Mouse (Mus musculus): ENCODE results near the gene Tspan10.

DNA sequence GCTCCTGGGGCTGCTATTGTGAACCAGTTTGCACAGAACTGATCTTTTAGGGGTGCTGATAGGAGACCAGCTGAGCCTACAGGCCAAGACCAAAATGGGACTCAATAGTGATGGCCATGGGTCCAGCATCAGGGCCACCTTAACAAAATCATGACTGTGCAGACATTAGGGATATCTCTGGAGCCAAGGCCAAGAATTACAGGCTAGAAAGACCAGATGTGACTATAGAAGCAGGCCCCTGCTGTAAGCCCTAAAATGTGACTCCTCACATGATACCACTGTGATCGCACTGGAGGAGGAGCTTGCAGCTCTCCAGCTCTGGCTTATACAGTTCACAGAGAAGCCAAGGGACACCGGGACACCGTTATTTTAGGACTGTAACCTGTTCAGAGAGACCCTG is at the start of gene Tspan10:
- TF ChIP-seq CTCF (IDR thresholded peaks at IDR 0.05; ENCODE audit: low read depth) = no peak
- TF ChIP-seq EP300 (optimal IDR thresholded peaks at IDR 0.05) = no peak

Measured in stomach, postnatal 0 days (tissue).